ENCODE assay signal across 8 mouse cellular contexts in genomic region chr14:26969856-26970407, GRCm38 (mm10). TPM values are rescaled to one million over a fixed set of nuclear protein-coding genes. Genes with fewer than 3 reads are reported as not detected.
A peak's percentile ranks its signal among the peaks of the same experiment; 100 is the strongest.
DNase-seq lines count a peak whose midpoint lies in the region; ATAC-seq and TF ChIP-seq lines count a peak whose summit lies in the region.

No protein-coding gene starts in this region.

- H3K4me3 ChIP-seq in hindbrain, embryonic 15.5 days, result peak overlapping the region; percentile 90
- peak overlapping the region; percentile 94 for H3K4me3 ChIP-seq in midbrain, embryonic 10.5 days
- peak overlapping the region; percentile 75 for H3K4me3 ChIP-seq in stomach, embryonic 14.5 days (ENCODE audit: low read depth, low read length)

- H3K9ac ChIP-seq in hindbrain, embryonic 15.5 days, result peak overlapping the region; percentile 96
- peak overlapping the region; percentile 66 for H3K9ac ChIP-seq in stomach, embryonic 14.5 days (replicated peaks; ENCODE audit: low read depth, low read length)

- H3K27me3 ChIP-seq in hindbrain, embryonic 15.5 days, result no peaks in the 10 kb centered on the region
- H3K27me3 ChIP-seq in midbrain, embryonic 10.5 days (ENCODE audit: low read depth, poor library complexity, severe bottlenecking), result peaks cover 14% of the 10 kb centered on the region
- H3K27me3 ChIP-seq in stomach, embryonic 14.5 days (ENCODE audit: control insufficient read depth, insufficient read depth, low read length), result no peaks in the 10 kb centered on the region

- intact Hi-C loops in heart, postnatal 14 days (cut with DNase I), result loop anchor here (10.0 kb wide), 1 partner anchor 295 kb away; no protein-coding TSS in a partner anchor
- intact Hi-C loops in left cerebral cortex, postnatal 36 days (cut with DNase I), result loop anchor here (5.0 to 10.0 kb wide), 3 partner anchors 62 to 455 kb away; partner anchors contain the start of gene Fam208a

- under 1% methylated on average over 57 of the region's 62 CpGs for WGBS in hindbrain, embryonic 15.5 days
- under 1% methylated on average over 62 of the region's 62 CpGs for WGBS in midbrain, embryonic 10.5 days
- under 1% methylated on average over 62 of the region's 62 CpGs for WGBS in stomach, embryonic 14.5 days

- peak overlapping the region; percentile 73 for H3K4me2 ChIP-seq in hindbrain, embryonic 15.5 days
- peak overlapping the region; percentile 69 for H3K4me2 ChIP-seq in stomach, embryonic 14.5 days (replicated peaks; ENCODE audit: low read depth, low read length)

- no peaks in the 10 kb centered on the region for H3K36me3 ChIP-seq in hindbrain, embryonic 15.5 days
- peaks cover 3% of the 10 kb centered on the region; the same call in 1 of the 2 replicates for H3K36me3 ChIP-seq in midbrain, embryonic 10.5 days
- no peaks in the 10 kb centered on the region for H3K36me3 ChIP-seq in stomach, embryonic 14.5 days (ENCODE audit: control insufficient read depth, insufficient read depth, low read length)

- no peak for TF ChIP-seq CTCF in brain, embryonic 14.5 days (IDR thresholded peaks at IDR 0.05; ENCODE audit: borderline replicate concordance, extremely low read depth, insufficient read depth, insufficient read length)

- TF ChIP-seq POLR2A in brain, embryonic 14.5 days (IDR thresholded peaks at IDR 0.05; ENCODE audit: borderline replicate concordance, extremely low read depth, insufficient read depth, insufficient read length, poor library complexity, severe bottlenecking), result no peak

- no peaks in the 10 kb centered on the region for H3K9me3 ChIP-seq in hindbrain, embryonic 15.5 days
- no peaks in the 10 kb centered on the region for H3K9me3 ChIP-seq in midbrain, embryonic 10.5 days (replicated peaks)
- H3K9me3 ChIP-seq in stomach, embryonic 14.5 days (ENCODE audit: control insufficient read depth, low read depth, low read length), result no peaks in the 10 kb centered on the region

- H3K4me1 ChIP-seq in hindbrain, embryonic 15.5 days (replicated peaks), result peaks cover 20% of the 10 kb centered on the region
- peaks cover 14% of the 10 kb centered on the region for H3K4me1 ChIP-seq in midbrain, embryonic 10.5 days
- H3K4me1 ChIP-seq in stomach, embryonic 14.5 days (ENCODE audit: control insufficient read depth, insufficient read depth, low read length), result peaks cover 9% of the 10 kb centered on the region; the same call in 1 of the 2 replicates

- peak; percentile 32 for DNase-seq in heart, adult 8-10 months (ENCODE audit: low spot score)
- DNase-seq in heart, postnatal 14 days, result no peak
- DNase-seq in brain, embryonic 14.5 days (ENCODE audit: low read depth), result peak; percentile 85
- peak; percentile 68 to 78 for DNase-seq in left cerebral cortex, postnatal 36 days (ENCODE audit: low spot score in 2 of 2)
- DNase-seq in midbrain, embryonic 10.5 days (ENCODE audit: low spot score), result peak; percentile 70

- peak overlapping the region; percentile 95 for H3K27ac ChIP-seq in hindbrain, embryonic 15.5 days (replicated peaks)
- H3K27ac ChIP-seq in midbrain, embryonic 10.5 days (replicated peaks), result peak overlapping the region; percentile 93
- H3K27ac ChIP-seq in stomach, embryonic 14.5 days (ENCODE audit: low read length), result peak overlapping the region; percentile 82

- peak; percentile 26; the same call in 1 of the 2 replicates for ATAC-seq in erythroid progenitor cell, adult 5-6 weeks (replicated peaks; ENCODE audit: low FRiP score, poor library complexity, severe bottlenecking)
- peak; percentile 91; the same call in 1 of the 2 replicates for ATAC-seq in hindbrain, embryonic 15.5 days (ENCODE audit: low FRiP score, low read depth)
- peak; percentile 14; the same call in 1 of the 2 replicates for ATAC-seq in stomach, embryonic 14.5 days (ENCODE audit: insufficient number of reproducible peaks, insufficient read depth, low FRiP score, low read depth)

RNA-seq across cellular contexts. Expression of gene Appl1, which starts 1.1 kb away (rescaled TPM):
- 10 to 100 TPM; 12.7 to 23.4 (median 17.5) TPM for total RNA-seq in heart, adult 8-10 months (2022)
- 10 to 100 TPM; 22.9 TPM for total RNA-seq in heart, postnatal 14 days (2021)
- 31.5 and 32.1 TPM in 2 replicates for polyA plus RNA-seq in brain, embryonic 14.5 days (2012; rRNA removed)
- total RNA-seq in erythroid progenitor cell, adult 5-6 weeks (2015; ENCODE audit: low replicate concordance), result 2.9 and 4.0 TPM in 2 replicates
- total RNA-seq in erythroid progenitor cell, adult 5-6 weeks (2017; ENCODE audit: low replicate concordance), result 3.5 and 3.6 TPM in 2 replicates
- polyA plus RNA-seq in hindbrain, embryonic 15.5 days (2015; fragmentation: Nextera tagmentation; extraction: Ambion mirVana), result 51.5 and 58.6 TPM in 2 replicates
- total RNA-seq in left cerebral cortex, postnatal 36 days (2021), result 10 to 100 TPM; 54.7 to 63.5 TPM
- 26.1 and 30.1 TPM in 2 replicates for polyA plus RNA-seq in midbrain, embryonic 10.5 days (2016; fragmentation: Nextera tagmentation; extraction: Ambion mirVana)
- 61.3 and 63.4 TPM in 2 replicates for polyA plus RNA-seq in stomach, embryonic 14.5 days (2014; fragmentation: Nextera tagmentation; extraction: Ambion mirVana)

RNA-seq across cellular contexts. Expression of gene Hesx1, which starts 24.3 kb away (rescaled TPM):
- not detected for total RNA-seq in heart, adult 8-10 months (2022)
- not detected for total RNA-seq in heart, postnatal 14 days (2021)
- polyA plus RNA-seq in brain, embryonic 14.5 days (2012; rRNA removed), result 0.22 TPM in 1 of 2 replicates, not detected in the other
- not detected in 2 replicates for total RNA-seq in erythroid progenitor cell, adult 5-6 weeks (2015; ENCODE audit: low replicate concordance)
- total RNA-seq in erythroid progenitor cell, adult 5-6 weeks (2017; ENCODE audit: low replicate concordance), result not detected in 2 replicates
- 0.16 and 0.33 TPM in 2 replicates for polyA plus RNA-seq in hindbrain, embryonic 15.5 days (2015; fragmentation: Nextera tagmentation; extraction: Ambion mirVana)
- not detected for total RNA-seq in left cerebral cortex, postnatal 36 days (2021)
- polyA plus RNA-seq in midbrain, embryonic 10.5 days (2016; fragmentation: Nextera tagmentation; extraction: Ambion mirVana), result 0.39 and 1.1 TPM in 2 replicates
- polyA plus RNA-seq in stomach, embryonic 14.5 days (2014; fragmentation: Nextera tagmentation; extraction: Ambion mirVana), result not detected in 2 replicates

Comparison
In these comparisons a context has a peak if more than half of its experiments do, and no peak if none do; other contexts are left out.
1. DNase-seq: peak in heart, adult 8-10 months (single experiment), brain, embryonic 14.5 days (single experiment), left cerebral cortex, postnatal 36 days (2 of 2) and midbrain, embryonic 10.5 days (single experiment); none in heart, postnatal 14 days (0 of 2).
2. ATAC-seq: peak in every context shown above with its lines; median percentile 91 in hindbrain, embryonic 15.5 days; 26 in erythroid progenitor cell, adult 5-6 weeks; 14 in stomach, embryonic 14.5 days.
3. Peak in every context shown above with its lines, with median percentiles within 50 percentile points of each other: H3K27ac ChIP-seq and H3K4me3 ChIP-seq.